Mouse (Mus musculus) cerebral cortex, adult 2 months (tissue): ENCODE data around the gene Doc2b.

Experiments
- WGBS: fragments of 180-500 bp; shearing (Covaris S2); methylation state at CpG from one replicate; pipeline ENCODE4 v1.1.7; 2018; 5-methylcytosine and 5-hydroxymethylcytosine counted together

Gene Doc2b

DNA sequence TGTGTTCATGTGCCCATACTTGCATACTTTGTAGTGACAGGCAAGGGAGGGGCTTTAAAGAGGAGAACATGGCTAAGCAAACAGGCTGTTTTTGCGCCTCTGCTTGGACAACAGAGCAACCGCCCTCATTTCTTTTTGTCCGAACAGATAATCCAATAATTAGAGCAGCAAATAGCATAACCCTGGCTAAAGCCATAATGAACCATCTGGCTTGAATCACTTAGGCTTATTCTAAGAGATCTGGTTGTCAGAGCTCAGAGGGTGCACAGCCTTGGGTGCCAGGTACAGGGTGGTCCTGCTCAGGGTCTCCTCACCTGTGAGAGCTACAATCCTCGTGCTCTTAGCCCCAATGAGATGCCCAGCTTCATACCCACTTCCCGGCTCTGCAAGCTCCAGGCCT lies 2.5 kb downstream of the Doc2b start:
- 86% methylated on average over 5 of the region's 5 CpGs for WGBS

DNA sequence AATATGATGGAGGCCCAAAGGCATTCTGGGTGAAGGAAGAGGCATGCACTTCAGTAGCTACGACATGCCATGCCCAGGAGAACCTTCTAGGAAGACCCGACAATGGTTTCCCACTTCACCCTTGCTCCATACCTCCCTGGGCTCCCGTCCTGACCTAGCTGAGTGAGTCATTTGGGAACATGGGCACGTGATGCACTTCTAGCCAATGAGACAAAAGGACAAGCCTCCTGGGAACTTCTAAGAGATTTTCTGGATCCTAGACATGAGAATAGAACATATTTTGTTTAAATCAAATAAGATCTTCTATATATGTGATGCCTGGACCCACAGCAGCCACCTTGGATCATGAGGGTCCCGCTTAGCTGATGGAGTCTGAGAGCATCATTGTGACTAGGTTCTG lies 3.3 kb downstream of the Doc2b start:
- WGBS = 83% methylated on average over 5 of the region's 5 CpGs

DNA sequence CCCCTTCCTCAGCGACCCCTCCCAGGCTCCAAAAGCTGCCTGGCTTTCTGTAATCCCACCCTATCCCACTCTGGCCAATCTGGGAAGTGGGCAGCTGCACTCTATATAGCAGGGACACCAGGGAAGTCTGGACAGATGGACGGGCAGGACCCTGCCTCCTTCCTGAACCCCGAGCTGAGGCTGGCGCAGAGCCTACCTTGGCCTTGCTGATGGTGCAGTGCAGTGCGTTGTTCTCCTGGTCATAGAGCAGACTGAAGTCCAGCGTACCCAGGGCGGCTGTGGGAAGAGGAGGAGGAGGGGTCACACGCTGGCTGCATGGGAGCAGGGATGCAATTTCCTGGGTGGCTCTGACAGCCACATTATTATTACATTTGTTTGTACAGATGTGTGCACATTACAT lies 10.0 kb downstream of the Doc2b start:
- 82% methylated on average over 8 of the region's 8 CpGs for WGBS

DNA sequence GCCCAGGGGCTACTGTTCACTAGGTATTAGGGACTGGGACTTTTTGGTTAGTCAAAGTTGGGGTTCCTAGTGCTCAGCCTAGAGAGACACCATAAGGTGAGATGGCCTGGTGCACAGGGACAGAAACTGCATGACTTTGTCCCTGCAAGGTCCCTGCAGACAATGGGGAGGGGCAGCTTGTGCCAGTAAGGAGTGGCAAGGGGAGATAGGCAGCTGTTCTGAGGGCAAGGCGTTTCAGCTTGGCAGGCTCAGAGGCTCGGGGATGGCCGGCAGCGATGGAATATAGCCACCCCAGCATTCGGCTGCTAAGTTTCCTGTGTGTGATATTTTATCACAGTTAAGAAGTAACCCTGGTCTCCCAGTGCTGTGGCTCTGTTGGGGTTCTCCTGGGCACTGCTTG lies 12.1 kb downstream of the Doc2b start:
- 83% methylated on average over 5 of the region's 5 CpGs for WGBS

DNA sequence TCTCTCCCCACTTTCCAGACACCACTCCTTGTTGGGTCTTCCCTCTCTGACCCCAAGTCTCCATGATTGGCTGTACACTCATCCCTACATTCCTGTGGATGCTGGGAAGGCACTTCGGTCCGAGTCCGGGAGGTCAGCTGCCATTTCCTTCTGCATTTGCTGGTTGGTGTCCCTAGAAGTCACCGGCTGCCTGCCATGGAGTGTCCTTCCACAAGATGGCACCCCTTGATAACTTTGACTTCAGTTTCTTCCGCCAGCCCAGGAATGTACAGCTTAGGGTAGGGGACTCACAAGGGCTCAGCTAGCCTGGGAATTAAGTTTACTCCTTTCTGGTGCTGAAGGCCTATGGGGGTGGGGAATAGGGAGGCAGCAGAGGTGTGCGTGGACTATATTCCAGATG lies 13.9 kb downstream of the Doc2b start:
- WGBS = 30% methylated on average over 6 of the region's 6 CpGs

DNA sequence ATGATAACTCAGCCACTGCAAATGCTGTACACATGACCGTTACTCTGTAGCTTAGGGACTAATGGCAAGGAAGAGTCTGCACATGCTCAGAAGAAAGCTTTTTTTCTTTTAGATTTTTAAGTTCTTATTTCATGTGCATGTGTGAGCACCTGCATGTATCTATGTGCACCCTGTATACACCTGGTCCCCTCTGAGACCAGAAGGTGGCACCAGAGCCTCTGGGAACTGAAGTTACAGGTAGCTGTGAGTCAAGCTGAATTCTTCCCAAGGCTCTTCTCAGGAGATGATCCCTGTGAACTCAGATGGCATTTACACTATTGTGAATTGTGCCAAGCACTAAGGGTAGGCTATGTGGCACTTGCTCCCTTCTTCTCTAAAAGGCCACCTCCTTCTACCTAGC lies 19.9 kb downstream of the Doc2b start:
- WGBS = 98% methylated on average over 1 of the region's 1 CpGs

DNA sequence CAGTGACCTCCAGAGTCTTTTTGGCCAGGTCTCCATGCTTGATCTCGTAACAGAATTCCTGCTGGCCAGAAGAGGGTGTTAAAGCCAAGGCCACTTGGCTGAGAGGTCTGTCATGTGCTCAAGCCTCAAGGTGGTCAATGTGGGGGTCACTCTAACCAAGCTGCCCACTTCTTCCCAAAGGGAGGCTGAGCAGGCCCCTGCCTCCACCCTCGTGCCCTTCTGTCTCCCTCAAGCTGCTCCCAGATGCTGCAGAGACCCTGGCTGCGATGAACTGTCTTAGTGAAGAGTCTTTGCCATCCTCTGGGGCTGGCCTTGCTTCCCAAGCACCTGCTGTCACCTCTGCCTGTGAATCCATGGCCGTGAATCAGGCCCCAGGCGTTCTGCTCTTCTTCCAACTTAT lies 23.3 kb downstream of the Doc2b start:
- 84% methylated on average over 5 of the region's 5 CpGs for WGBS

DNA sequence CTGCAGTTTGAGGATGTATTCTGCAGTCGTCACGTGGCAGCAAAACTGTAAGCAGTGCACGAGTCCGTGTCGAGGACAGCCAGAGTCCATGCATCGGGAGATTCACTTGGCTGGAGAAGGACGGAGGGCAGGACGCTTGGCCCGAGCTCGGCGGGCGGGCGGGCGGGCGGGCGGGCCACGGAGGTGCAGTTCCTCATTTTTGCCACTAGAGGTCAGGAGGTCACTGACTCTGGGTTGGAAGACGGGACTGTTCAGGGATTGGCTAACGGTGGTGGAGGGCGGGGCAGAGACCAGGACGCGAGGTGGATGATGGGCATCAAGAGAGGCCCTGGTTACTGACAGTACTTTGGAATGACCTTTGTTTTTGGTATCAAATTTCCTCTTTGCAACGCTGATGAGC lies 26.6 kb downstream of the Doc2b start:
- 2% methylated on average over 23 of the region's 23 CpGs for WGBS

DNA sequence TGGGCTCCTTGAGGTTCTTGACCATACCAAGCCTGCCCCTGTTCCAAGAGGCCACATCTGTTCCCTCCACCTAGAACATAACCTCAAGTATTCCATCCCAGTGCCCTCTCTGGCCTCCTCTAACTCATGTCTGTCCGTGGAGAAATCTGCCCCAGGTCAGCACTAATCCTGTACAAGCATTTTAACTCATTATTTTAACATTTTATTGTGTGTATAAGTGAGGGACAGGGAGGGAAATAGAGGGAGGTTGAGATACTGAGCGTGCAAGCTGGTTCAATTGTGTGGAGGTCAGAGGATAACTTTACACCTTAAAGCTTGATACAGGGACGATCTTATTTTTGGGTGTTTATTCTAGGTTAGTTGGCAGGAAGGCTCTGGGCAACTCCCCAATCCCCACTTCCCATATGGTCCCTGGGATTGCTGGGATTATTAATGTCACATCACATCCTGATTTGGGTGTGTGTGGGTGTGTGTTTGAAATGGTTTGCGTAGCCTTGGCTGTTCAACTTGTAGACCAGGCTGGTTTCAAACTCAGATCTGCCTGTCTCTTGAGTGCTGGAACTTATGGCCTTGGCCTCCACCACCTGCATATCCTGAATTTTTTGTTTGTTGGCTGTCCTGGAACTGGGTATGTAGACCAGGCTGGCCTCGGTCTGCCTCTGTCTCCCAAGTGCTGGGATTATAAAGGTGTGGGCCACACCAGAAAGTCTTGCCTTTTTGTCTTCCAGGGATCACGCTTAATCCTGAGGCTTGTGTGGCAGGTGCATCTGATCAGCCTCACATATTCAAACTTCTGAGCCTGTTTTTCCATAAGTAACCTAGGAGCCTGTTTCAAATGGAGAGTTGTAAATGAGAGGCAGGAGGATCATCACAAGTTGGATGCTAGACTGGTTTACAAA lies 27.5 kb downstream of the Doc2b start:
- 31% methylated on average over 6 of the region's 6 CpGs for WGBS

DNA sequence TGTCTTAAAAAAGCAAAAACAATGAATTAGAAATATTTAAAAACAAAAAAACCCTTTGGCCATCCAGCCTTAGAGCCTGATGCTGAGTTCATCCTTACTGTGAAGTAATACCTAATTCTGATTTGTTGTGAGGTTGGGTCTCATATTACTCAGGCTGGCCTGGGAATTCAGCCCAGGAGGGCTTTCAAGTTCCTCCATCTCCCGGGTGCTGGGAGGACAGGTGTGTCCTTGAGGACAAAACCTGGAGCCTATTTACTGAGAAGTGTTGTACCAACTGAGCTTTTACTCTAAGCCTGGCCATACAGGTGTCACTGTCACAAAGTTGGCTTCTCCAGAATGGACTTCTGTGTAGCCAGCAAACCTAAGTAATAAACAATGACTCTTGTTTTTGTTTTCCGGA lies 28.8 kb downstream of the Doc2b start:
- 54% methylated on average over 2 of the region's 2 CpGs for WGBS

DNA sequence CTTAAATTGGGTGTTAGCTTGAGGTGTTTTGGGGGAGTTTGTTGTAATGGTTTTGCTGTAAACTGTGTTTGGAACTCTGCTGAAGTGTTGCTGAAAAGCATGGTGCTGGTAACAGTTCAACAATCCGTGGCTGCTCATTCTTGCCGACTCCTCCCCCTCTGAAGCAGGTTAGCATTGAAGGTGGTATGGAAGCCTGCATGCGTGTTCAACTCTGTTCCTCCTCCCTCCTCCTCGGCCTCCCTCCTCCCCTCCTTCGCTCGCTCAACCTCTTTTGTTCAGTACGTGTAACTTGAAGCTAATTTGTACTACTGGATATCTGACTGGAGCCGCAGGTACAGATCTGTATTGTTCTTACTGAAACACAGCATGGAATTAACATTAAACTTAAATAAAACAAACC lies 30.7 kb downstream of the Doc2b start:
- WGBS = 61% methylated on average over 8 of the region's 8 CpGs

DNA sequence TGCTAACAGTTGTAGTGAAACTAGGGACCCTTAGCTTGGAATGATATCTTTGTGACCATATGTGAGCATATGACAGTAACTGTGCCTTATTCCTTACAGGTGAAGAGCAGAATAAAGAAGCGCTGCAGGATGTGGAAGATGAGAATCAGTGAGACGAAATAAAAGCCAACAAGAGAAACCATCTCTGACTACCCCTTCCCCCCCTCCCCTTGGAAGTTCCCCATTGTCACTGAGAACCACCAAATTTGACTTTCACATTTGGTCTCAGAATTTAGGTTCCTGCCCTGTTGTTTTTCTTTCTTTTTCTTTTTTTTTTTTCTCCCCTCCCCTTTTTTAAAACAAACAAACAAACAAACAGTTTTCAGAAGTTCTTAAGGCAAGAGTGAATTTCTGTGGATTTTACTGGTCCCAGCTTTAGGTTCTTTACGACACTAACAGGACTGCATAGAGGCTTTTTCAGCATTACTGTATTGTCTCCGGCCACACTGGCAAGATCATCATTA lies 31.3 kb downstream of the Doc2b start:
- 68% methylated on average over 4 of the region's 4 CpGs for WGBS

DNA sequence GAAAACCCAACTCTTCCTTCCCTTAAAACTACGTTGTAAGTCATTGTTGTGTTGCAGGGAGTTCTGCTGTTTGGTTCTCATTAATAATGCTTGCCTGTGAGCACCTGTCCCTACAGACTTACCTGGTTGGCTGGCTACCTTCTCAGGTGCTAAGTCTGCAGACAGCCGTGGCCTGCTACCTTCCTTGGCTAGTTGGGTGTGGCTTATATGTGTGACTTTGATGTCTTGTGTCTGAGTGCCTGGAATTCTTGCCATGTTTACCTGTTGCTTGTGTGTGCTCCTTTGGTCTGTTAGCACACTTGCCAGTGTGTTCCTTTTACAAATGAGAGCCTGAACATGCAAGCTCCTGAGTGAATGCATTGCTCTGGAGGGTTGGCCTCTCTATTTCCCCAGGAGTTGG lies 33.1 kb downstream of the Doc2b start:
- WGBS = 65% methylated on average over 2 of the region's 2 CpGs

DNA sequence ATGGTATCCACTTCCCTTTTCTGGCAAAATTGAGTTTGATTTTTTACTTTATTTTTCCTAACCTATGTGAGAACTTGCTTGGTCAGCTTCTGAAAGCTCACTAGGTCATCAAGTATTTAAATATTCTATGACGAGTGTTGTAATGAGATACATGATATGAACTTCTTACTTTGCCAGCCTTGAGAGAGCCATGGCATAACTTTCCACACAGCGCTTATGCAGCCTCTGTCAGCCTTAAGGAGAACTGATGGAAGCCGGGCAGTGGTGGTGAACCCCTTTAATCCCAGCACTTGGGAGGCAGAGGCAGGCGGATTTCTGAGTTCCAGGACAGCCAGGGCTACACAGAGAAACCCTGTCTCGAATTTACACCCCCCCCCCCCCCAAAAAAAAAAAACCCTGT lies 35.1 kb downstream of the Doc2b start:
- WGBS = 80% methylated on average over 5 of the region's 5 CpGs

DNA sequence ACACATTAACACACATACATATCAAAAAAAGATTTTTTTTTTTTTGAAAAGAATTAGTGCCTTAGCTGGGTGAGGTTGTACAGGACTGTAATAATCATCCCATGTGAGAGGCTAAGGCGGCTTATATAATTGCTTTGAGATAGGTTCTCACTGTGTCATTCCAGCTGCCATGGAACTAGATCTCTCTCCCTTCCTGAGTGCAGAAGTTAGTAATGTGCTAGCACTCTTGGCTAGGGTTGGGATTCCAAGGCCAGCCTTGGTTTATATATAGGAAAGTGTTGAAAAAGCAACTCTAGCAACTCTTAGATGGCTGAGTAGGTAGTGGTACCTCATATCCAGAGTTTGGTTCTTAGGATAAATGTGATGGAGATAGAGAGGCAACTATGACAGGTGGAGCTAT lies 37.3 kb downstream of the Doc2b start:
- 92% methylated on average over 1 of the region's 1 CpGs for WGBS

DNA sequence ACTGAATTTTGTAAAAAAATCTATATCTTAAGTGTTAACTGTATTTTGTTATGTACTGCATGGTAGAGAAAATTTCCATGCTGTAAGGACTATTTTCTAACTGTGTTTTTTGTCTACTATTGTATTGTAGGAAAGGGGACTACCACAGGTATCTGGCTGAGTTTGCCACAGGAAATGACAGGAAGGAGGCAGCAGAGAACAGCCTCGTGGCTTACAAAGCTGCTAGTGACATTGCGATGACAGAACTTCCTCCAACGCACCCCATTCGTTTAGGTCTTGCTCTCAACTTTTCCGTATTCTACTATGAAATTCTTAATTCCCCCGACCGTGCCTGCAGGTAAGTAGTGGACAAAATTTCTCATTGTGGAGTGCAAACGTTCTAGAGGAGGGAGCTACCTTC lies 39.2 kb downstream of the Doc2b start:
- 76% methylated on average over 8 of the region's 8 CpGs for WGBS

DNA sequence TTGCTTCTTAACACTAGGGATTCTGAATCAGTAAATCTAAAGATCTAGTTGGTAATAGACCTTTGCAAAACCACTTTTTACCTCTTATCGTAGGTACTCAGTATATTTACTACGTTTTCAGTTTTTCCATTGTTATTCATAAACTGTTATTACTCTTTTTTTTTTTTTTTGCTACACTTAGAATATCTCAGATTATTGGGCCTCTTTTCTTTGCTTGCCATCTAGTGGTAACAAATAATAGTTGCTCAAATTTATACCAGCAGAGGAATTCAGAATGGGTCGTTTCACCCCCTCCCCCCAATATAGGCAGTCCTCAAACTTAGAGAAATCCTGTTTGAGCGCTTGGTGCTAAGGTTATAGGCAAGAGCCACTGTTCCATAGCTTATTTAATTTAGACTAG lies 44.8 kb downstream of the Doc2b start:
- WGBS = 48% methylated on average over 4 of the region's 4 CpGs

DNA sequence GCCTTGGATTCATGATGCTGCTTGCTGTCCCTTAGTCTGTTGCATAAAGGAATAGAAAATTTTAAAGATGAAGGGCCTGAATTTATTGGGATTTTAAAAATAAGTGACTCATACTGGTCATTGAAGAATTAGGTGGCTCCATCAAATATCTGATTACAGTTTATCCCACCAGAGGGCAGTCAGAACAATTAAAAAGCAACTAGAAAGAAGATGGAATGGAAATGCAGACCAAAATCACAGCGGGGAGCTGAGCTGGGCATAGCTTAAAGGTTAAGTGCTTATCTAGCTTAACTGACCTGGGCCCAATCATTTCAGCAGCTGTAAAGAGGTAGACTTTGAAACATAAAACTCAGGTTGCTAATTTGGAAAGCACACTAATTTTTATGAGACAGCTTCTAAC lies 45.3 kb downstream of the Doc2b start:
- WGBS = 32% methylated on average over 1 of the region's 1 CpGs

DNA sequence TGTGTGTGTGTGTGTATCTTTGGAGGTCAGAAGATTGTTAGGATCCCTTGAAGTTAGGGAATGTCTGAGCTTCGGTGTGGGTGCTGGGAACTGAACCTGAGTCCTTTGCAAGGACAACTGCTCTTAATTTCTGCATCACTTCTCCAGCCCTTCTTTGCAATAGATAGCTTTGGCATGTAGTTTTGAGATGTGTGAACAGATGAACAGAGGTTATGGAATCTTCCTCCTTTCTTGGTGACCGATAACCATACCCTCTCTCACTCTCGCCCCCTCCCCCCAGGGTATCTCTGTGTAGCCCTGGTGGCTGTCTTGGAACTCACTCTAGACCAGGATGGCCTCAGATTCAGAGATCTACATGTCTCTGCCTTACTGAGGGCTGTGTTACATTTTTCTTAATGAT lies 51.1 kb downstream of the Doc2b start:
- 92% methylated on average over 3 of the region's 3 CpGs for WGBS

DNA sequence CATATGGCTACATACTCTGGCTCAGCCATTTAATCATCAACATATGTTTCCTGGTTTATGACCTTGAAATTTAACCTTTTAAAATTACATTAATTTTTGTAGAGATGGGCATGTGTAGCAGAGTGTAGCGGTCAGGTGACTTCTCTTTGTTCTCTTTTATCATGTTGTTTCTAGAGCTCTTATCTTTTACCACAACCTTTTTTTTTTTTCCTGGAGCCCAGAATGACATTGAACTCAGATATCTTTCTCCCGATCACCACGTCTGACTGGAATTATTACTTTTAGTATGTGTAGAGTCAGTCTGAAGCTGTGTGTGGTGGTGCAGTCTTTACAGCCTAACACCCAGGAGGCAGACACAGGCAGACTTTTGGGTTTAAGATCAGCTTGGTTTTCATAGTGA lies 54.2 kb downstream of the Doc2b start:
- 56% methylated on average over 3 of the region's 3 CpGs for WGBS

DNA sequence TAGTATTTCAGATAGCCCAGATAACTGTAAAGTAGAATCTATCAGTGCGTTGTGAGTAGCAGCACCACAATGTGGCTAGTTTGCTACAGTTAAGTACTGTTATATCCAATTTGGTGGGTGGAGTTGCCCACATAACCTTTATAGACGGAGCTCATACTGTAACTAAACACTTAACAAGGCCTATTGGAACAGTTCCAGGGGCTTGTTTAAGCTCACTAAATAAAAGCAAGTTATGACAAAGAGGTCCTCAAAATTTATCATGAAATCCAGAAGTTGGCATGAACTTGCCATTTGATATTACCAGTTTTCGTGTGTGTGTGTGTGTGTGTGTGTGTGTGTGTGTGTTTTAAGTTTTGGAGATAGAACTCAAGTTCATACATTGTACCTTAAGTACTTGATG lies 55.6 kb downstream of the Doc2b start:
- WGBS = 47% methylated on average over 3 of the region's 3 CpGs

DNA sequence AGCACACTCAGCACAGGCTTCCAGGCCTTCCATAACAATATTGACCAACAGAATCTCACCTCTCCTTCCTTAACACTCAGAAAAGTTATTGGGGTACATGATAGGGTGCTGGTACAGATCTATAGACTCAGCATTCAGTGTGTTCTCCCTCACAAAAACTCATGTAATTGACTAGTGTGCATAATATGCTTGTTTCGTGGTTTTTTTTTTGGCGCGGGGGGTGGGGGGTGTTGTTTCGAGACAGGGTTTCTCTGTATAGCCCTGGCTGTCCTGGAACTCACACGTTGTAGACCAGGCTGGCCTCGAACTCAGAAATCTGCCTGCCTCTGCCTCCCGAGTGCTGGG lies 57.4 kb downstream of the Doc2b start:
- WGBS = 81% methylated on average over 7 of the region's 7 CpGs

DNA sequence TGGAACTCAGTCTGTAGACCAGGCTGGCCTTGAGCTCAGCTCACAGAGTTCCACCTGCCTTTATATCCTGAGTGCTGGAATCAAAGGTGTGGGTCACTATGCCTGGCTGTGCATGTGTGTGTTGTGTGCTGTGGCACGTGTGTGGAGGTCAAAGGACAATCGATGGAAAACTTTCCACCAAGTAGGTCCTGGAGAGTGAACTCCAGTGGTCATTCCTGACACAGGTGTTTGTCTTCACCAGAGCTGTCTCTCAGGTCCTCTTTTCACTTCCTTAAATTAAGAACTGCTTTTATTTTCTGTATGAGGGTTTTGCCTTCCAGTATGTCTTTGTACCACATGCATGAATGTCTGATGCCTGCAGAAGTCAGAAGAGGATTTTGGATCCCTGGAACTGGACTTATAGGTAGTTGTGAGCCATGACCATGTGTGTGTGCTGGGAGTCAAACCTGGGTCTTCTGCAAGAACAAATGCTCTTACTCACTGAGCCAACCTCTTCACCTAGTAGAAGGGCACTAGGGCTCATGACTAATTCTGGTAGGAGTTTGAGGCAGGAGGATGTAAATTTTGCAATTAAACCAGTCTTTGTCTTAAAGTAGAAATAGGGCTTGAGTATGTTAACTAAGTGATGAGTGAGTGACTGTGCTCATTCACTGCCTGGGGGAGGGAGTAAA lies 57.9 kb downstream of the Doc2b start:
- 52% methylated on average over 2 of the region's 2 CpGs for WGBS
